Mouse (Mus musculus) C2C12 (cell line): Measurements from ENCODE around the gene Gm4846.
"Not testable (repeated sequence)": the region's sequence is repeated elsewhere in the genome, so short reads cannot be mapped to it uniquely, and the experiment has no call there.

Experiments used
- CTCF ChIP-seq: IDR thresholded peaks from one replicate; pipeline ENCODE4 v1.5.1; 2011; ENCODE audit not compliant: control insufficient read depth, insufficient read depth, insufficient read length
- FOSL1 ChIP-seq: IDR thresholded peaks from one replicate; pipeline ENCODE4 v1.8.0; 2011; ENCODE audit warnings: mild to moderate bottlenecking, low read length; ENCODE audit not compliant: poor library complexity, insufficient read depth, severe bottlenecking
- MAX ChIP-seq: IDR thresholded peaks from one replicate; pipeline ENCODE4 v1.6.1; 2011; ENCODE audit warnings: mild to moderate bottlenecking, control low read depth
- MYOG ChIP-seq: IDR thresholded peaks from one replicate; pipeline ENCODE4 v1.6.1; 2011; ENCODE audit not compliant: control insufficient read depth, insufficient read length; ENCODE audit errors: extremely low read depth
- USF1 ChIP-seq: IDR thresholded peaks from one replicate; pipeline ENCODE4 v1.6.1; 2011; ENCODE audit warnings: low read depth, mild to moderate bottlenecking, control low read depth, moderate library complexity

DNA sequence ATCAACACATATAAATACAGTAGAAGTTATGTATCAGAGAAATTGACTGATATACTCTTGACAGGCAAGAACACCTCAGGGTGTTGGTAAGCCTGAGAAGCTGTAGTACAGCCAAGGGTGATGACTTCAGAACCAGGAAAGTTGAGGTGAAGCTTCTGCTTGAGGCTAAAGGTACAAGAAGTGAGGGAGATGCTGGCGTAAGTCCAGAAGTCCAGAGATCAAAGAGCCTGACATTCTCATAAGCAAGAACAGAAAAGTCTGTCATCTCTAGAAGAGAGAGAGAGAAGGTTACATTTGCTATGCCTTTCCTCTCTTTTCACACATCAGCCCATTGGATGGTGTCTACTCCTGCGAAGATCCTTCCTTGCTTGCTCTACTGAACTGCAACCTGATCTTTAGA, 6.8 kb upstream of the Gm4846 start:
- TF ChIP-seq CTCF, USF1, MYOG, MAX, FOSL1: not testable (repeated sequence)
